Mouse (Mus musculus) liver, embryonic 14.5 days (tissue): Measurements from ENCODE around the gene Fryl. TPM values are rescaled to one million over a fixed set of nuclear protein-coding genes. Genes with fewer than 3 reads are reported as not detected.

Experiments
- ATAC-seq: fragments of 200-750 bp; cut with Nextera tagmentation; 2 replicates; pipeline ENCODE4 v1.8.0; 2017; ENCODE audit warnings: moderate number of reproducible peaks, mild to moderate bottlenecking, moderate library complexity; ENCODE audit not compliant: insufficient read depth
- DNase-seq, 3 experiments: peaks; one replicate each; pipeline ENCODE4 v3.0.0-alpha.2; 2012 to 2013; ENCODE audit warnings: low read depth in 3 of 3, low spot score in 3 of 3
- H3K27ac ChIP-seq: fragments of 300-500 bp; sonication (generic); 2 replicates; pipeline ENCODE4 v1.5.1; 2014; ENCODE audit warnings: moderate library complexity, mild to moderate bottlenecking, control low read depth, inconsistent platforms
- H3K27me3 ChIP-seq: fragments of 300-500 bp; sonication (generic); 2 replicates; pipeline ENCODE4 v1.6.1; 2014; ENCODE audit warnings: mild to moderate bottlenecking, low read length, moderate library complexity; ENCODE audit not compliant: control insufficient read depth, insufficient read depth
- H3K36me3 ChIP-seq: fragments of 300-500 bp; sonication (generic); replicated peaks from 2 replicates; pipeline ENCODE4 v1.6.1; 2014; ENCODE audit warnings: low read depth; ENCODE audit not compliant: control insufficient read depth, insufficient read depth
- H3K4me1 ChIP-seq, 2 experiments: fragments of 200-500 bp in 1 of 2; fragments of 300-500 bp in 1 of 2; sonication (generic) in 1 of 2; replicated peaks; 2 replicates each; pipeline ENCODE4 v1.6.1; 2012 to 2014; ENCODE audit warnings: antibody characterized with exemption in 1 of 2, inconsistent platforms in 1 of 2, low read length in 1 of 2; ENCODE audit not compliant: control insufficient read depth in 2 of 2, insufficient read depth in 2 of 2
- H3K4me2 ChIP-seq: fragments of 300-500 bp; sonication (generic); 2 replicates; pipeline ENCODE4 v1.6.1; 2014; ENCODE audit warnings: low read depth, mild to moderate bottlenecking, control low read depth, moderate library complexity
- H3K4me3 ChIP-seq, 2 experiments: fragments of 200-500 bp in 1 of 2; fragments of 300-500 bp in 1 of 2; sonication (generic) in 1 of 2; 2 replicates each; pipeline ENCODE4 v1.5.1; 2012 to 2014; ENCODE audit warnings: low read depth in 2 of 2, low read length in 2 of 2, mild to moderate bottlenecking in 2 of 2, control low read depth in 1 of 2, inconsistent platforms in 1 of 2, moderate library complexity in 1 of 2; ENCODE audit not compliant: insufficient read depth in 1 of 2
- H3K9ac ChIP-seq: fragments of 300-500 bp; sonication (generic); replicated peaks from 2 replicates; pipeline ENCODE4 v1.6.1; 2014; ENCODE audit warnings: mild to moderate bottlenecking, control low read depth, moderate library complexity
- H3K9me3 ChIP-seq: fragments of 300-500 bp; sonication (generic); 2 replicates; pipeline ENCODE4 v1.6.1; 2016; ENCODE audit warnings: low read length, mixed read lengths; ENCODE audit not compliant: control insufficient read depth
- CTCF ChIP-seq: IDR thresholded peaks from 2 replicates; pipeline ENCODE4 v1.5.1; 2016; ENCODE audit warnings: antibody characterized with exemption, low read depth, control low read depth
- EP300 ChIP-seq: IDR thresholded peaks from 2 replicates; pipeline ENCODE4 v1.6.1; 2016; ENCODE audit warnings: antibody characterized with exemption, low read depth
- WGBS: fragments of 180-500 bp; shearing (Covaris S2); extraction: QIAGEN DNeasy Blood & Tissue Kit; methylation state at CpG from one replicate; pipeline ENCODE4 v1.1.7; 2014; ENCODE audit not compliant: insufficient replicate concordance; 5-methylcytosine and 5-hydroxymethylcytosine counted together
- polyA plus RNA-seq, 2 experiments: library from polyadenylated mRNA; depleted of rRNA in 1 of 2; stranded (reverse) in 1 of 2; unstranded in 1 of 2; fragments of >200 nt; fragmentation: Nextera tagmentation in 1 of 2; extraction: Ambion mirVana in 1 of 2; gene quantifications; 2 replicates each; pipeline versions ENCODE4 v1.2.1 to v1.2.3; 2012 to 2014

Fryl gene
- polyA plus RNA-seq, 2 experiments = 22.1 to 41.8 TPM

- H3K4me2 ChIP-seq = no peak overlapping the region
- H3K4me3 ChIP-seq = no peak overlapping the region
- H3K4me1 ChIP-seq = 0 out of 4 replicates have a peak, but pooled peaks cover 0 to 1% of the 10 kb centered on the region in 2 experiments
- H3K9ac ChIP-seq = no peak overlapping the region
- H3K27ac ChIP-seq = no peak overlapping the region
- no peaks in the 10 kb centered on the region for H3K36me3 ChIP-seq
- DNase-seq = no peak
- TF ChIP-seq EP300 (no peak), CTCF (no peak)
- H3K9me3 ChIP-seq = no peaks in the 10 kb centered on the region
- WGBS = 61% methylated on average over 4 of the region's 4 CpGs
- no peak for ATAC-seq
- no peaks in the 10 kb centered on the region for H3K27me3 ChIP-seq
Measured at GRCm38 (mm10) chr5:73273171-73273570, 16.8 kb upstream of the Fryl start.

- no peaks in the 10 kb centered on the region for H3K9me3 ChIP-seq
- DNase-seq (no peak), ATAC-seq (no peak)
- WGBS = 72% methylated on average over 6 of the region's 6 CpGs
- no peak overlapping the region for H3K4me3 ChIP-seq
- H3K27me3 ChIP-seq = no peaks in the 10 kb centered on the region
- no peak for TF ChIP-seq CTCF
- TF ChIP-seq EP300 = no peak
- H3K27ac ChIP-seq = no peak overlapping the region
- 0 out of 4 replicates have a peak, but pooled peaks cover 0 to 1% of the 10 kb centered on the region in 2 experiments for H3K4me1 ChIP-seq
- no peaks in the 10 kb centered on the region for H3K36me3 ChIP-seq
- no peak overlapping the region for H3K9ac ChIP-seq
- H3K4me2 ChIP-seq = no peak overlapping the region
Measured at GRCm38 (mm10) chr5:73270612-73271011, 14.2 kb upstream of the Fryl start.

GRCm38 (mm10) chr5:73268636-73269213 lies 12.3 kb upstream of the Fryl start:
- Histone ChIP-seq H3K27me3 (no peaks in the 10 kb centered on the region), H3K36me3 (no peaks in the 10 kb centered on the region), H3K9me3 (no peaks in the 10 kb centered on the region), H3K4me3 (no peak overlapping the region), H3K9ac (no peak overlapping the region), H3K27ac (no peak overlapping the region), H3K4me2 (no peak overlapping the region), H3K4me1 (0 out of 4 replicates have a peak, but pooled peaks cover 0 to 1% of the 10 kb centered on the region in 2 experiments)
- no peak for DNase-seq
- no peak for TF ChIP-seq CTCF
- no peak for TF ChIP-seq EP300
- WGBS = 70% methylated on average over 11 of the region's 11 CpGs
- no peak for ATAC-seq

- TF ChIP-seq CTCF (no peak), EP300 (no peak)
- Histone ChIP-seq H3K27ac (no peak overlapping the region), H3K36me3 (no peaks in the 10 kb centered on the region), H3K9ac (no peak overlapping the region), H3K4me3 (no peak overlapping the region), H3K9me3 (no peaks in the 10 kb centered on the region), H3K4me1 (no peaks in the 10 kb centered on the region), H3K27me3 (no peaks in the 10 kb centered on the region), H3K4me2 (no peak overlapping the region)
- 48% methylated on average over 5 of the region's 5 CpGs for WGBS
- ATAC-seq = no peak
- DNase-seq = no peak
Measured at GRCm38 (mm10) chr5:73265460-73265859, 9.0 kb upstream of the Fryl start.

- no peaks in the 10 kb centered on the region for H3K27me3 ChIP-seq
- no peak for DNase-seq
- no peak overlapping the region for H3K27ac ChIP-seq
- no peaks in the 10 kb centered on the region for H3K36me3 ChIP-seq
- no peak overlapping the region for H3K9ac ChIP-seq
- H3K9me3 ChIP-seq = no peaks in the 10 kb centered on the region
- no peaks in the 10 kb centered on the region for H3K4me1 ChIP-seq
- TF ChIP-seq EP300 (no peak), CTCF (no peak)
- ATAC-seq = no peak
- no peak overlapping the region for H3K4me3 ChIP-seq
- H3K4me2 ChIP-seq = no peak overlapping the region
- WGBS = 62% methylated on average over 5 of the region's 5 CpGs
Measured at GRCm38 (mm10) chr5:73264122-73264521, 7.7 kb upstream of the Fryl start.
